Mouse (Mus musculus): ENCODE measurements around the gene Olfr464. TPM values are rescaled to one million over a fixed set of nuclear protein-coding genes. Genes with fewer than 3 reads are reported as not detected.

The Olfr464 gene
- polyA plus RNA-seq (2012; rRNA removed): not detected in 2 replicates
- polyA plus RNA-seq (2014; fragmentation: Nextera tagmentation; extraction: Ambion mirVana): not detected in 2 replicates

GRCm38 (mm10) chr11:87920966-87921365, at the start of gene Olfr464:
Gene Olfr464, minus strand, starts transcription at chr11:87920967.
- no peaks in the 10 kb centered on the region for H3K27me3 ChIP-seq (ENCODE audit: control insufficient read depth, insufficient read depth, low read length)
- no peak within 1 kb of the TSS for H3K4me2 ChIP-seq (replicated peaks; ENCODE audit: low read depth, low read length, severe bottlenecking)
- no peaks in the 10 kb centered on the region for H3K4me1 ChIP-seq (ENCODE audit: control insufficient read depth, insufficient read depth, low read length)
- no peak within 1 kb of the TSS for H3K4me3 ChIP-seq (replicated peaks; ENCODE audit: low read length)
- no peak within 1 kb of the TSS for H3K9ac ChIP-seq (ENCODE audit: low read depth, low read length, severe bottlenecking)
- WGBS: 19% methylated on average over 5 of the region's 5 CpGs
- ATAC-seq (ENCODE audit: low FRiP score, low read depth) (no peak), DNase-seq (ENCODE audit: low spot score) (peak; percentile 47)
- H3K27ac ChIP-seq (replicated peaks; ENCODE audit: low read depth, low read length): no peak within 1 kb of the TSS
- no peaks in the 10 kb centered on the region for H3K36me3 ChIP-seq (ENCODE audit: control insufficient read depth, insufficient read depth, low read length)
- no peak for TF ChIP-seq POLR2A (IDR thresholded peaks at IDR 0.05; ENCODE audit: borderline replicate concordance, extremely low read depth, insufficient read depth, insufficient read length)
- no peaks in the 10 kb centered on the region for H3K9me3 ChIP-seq (ENCODE audit: control insufficient read depth, low read length)

GRCm38 (mm10) chr11:87968356-87969122, 47.8 kb upstream of the Olfr464 start:
- no peaks in the 10 kb centered on the region for H3K9me3 ChIP-seq (ENCODE audit: control insufficient read depth, low read length)
- H3K36me3 ChIP-seq (ENCODE audit: control insufficient read depth, insufficient read depth, low read length): no peaks in the 10 kb centered on the region
- H3K27me3 ChIP-seq (ENCODE audit: control insufficient read depth, insufficient read depth, low read length): no peaks in the 10 kb centered on the region
- no peak overlapping the region for H3K27ac ChIP-seq (replicated peaks; ENCODE audit: low read depth, low read length)
- DNase-seq (ENCODE audit: low spot score) (no peak), ATAC-seq (ENCODE audit: low FRiP score, low read depth) (no peak)
- no peak overlapping the region for H3K9ac ChIP-seq (ENCODE audit: low read depth, low read length, severe bottlenecking)
- TF ChIP-seq POLR2A (IDR thresholded peaks at IDR 0.05; ENCODE audit: borderline replicate concordance, extremely low read depth, insufficient read depth, insufficient read length): no peak
- peak overlapping the region; percentile 47; the same call in 1 of the 2 replicates for H3K4me2 ChIP-seq (replicated peaks; ENCODE audit: low read depth, low read length, severe bottlenecking)
- H3K4me3 ChIP-seq (replicated peaks; ENCODE audit: low read length): no peak overlapping the region
- no peaks in the 10 kb centered on the region for H3K4me1 ChIP-seq (ENCODE audit: control insufficient read depth, insufficient read depth, low read length)
- WGBS: 22% methylated on average over 15 of the region's 20 CpGs

GRCm38 (mm10) chr11:87967692-87968289, 47.0 kb upstream of the Olfr464 start:
- Histone ChIP-seq H3K4me3 (replicated peaks; ENCODE audit: low read length) (peak overlapping the region; percentile 25), H3K9ac (ENCODE audit: low read depth, low read length, severe bottlenecking) (peak overlapping the region; percentile 34; the same call in 1 of the 2 replicates), H3K27ac (replicated peaks; ENCODE audit: low read depth, low read length) (no peak overlapping the region), H3K4me1 (ENCODE audit: control insufficient read depth, insufficient read depth, low read length) (no peaks in the 10 kb centered on the region), H3K4me2 (replicated peaks; ENCODE audit: low read depth, low read length, severe bottlenecking) (peak overlapping the region; percentile 47), H3K9me3 (ENCODE audit: control insufficient read depth, low read length) (no peaks in the 10 kb centered on the region), H3K27me3 (ENCODE audit: control insufficient read depth, insufficient read depth, low read length) (no peaks in the 10 kb centered on the region), H3K36me3 (ENCODE audit: control insufficient read depth, insufficient read depth, low read length) (no peaks in the 10 kb centered on the region)
- WGBS: 2% methylated on average over 17 of the region's 17 CpGs
- TF ChIP-seq POLR2A (IDR thresholded peaks at IDR 0.05; ENCODE audit: borderline replicate concordance, extremely low read depth, insufficient read depth, insufficient read length): no peak
- DNase-seq (ENCODE audit: low spot score): peak; percentile 69
- no peak for ATAC-seq (ENCODE audit: low FRiP score, low read depth)

GRCm38 (mm10) chr11:87966214-87966613, 45.4 kb upstream of the Olfr464 start:
- H3K9ac ChIP-seq (ENCODE audit: low read depth, low read length, severe bottlenecking): no peak overlapping the region
- no peaks in the 10 kb centered on the region for H3K36me3 ChIP-seq (ENCODE audit: control insufficient read depth, insufficient read depth, low read length)
- H3K4me3 ChIP-seq (replicated peaks; ENCODE audit: low read length): no peak overlapping the region
- no peaks in the 10 kb centered on the region for H3K4me1 ChIP-seq (ENCODE audit: control insufficient read depth, insufficient read depth, low read length)
- WGBS: 23% methylated on average over 10 of the region's 10 CpGs
- H3K9me3 ChIP-seq (ENCODE audit: control insufficient read depth, low read length): no peaks in the 10 kb centered on the region
- ATAC-seq (ENCODE audit: low FRiP score, low read depth) (peak; percentile 76; the same call in 1 of the 2 replicates), DNase-seq (ENCODE audit: low spot score) (peak; percentile 52)
- H3K27me3 ChIP-seq (ENCODE audit: control insufficient read depth, insufficient read depth, low read length): no peaks in the 10 kb centered on the region
- no peak overlapping the region for H3K4me2 ChIP-seq (replicated peaks; ENCODE audit: low read depth, low read length, severe bottlenecking)
- TF ChIP-seq POLR2A (IDR thresholded peaks at IDR 0.05; ENCODE audit: borderline replicate concordance, extremely low read depth, insufficient read depth, insufficient read length): no peak
- H3K27ac ChIP-seq (replicated peaks; ENCODE audit: low read depth, low read length): no peak overlapping the region

GRCm38 (mm10) chr11:87965293-87965692, 44.5 kb upstream of the Olfr464 start:
- no peaks in the 10 kb centered on the region for H3K9me3 ChIP-seq (ENCODE audit: control insufficient read depth, low read length)
- DNase-seq (ENCODE audit: low spot score) (no peak), ATAC-seq (ENCODE audit: low FRiP score, low read depth) (no peak)
- no peak for TF ChIP-seq POLR2A (IDR thresholded peaks at IDR 0.05; ENCODE audit: borderline replicate concordance, extremely low read depth, insufficient read depth, insufficient read length)
- no peaks in the 10 kb centered on the region for H3K4me1 ChIP-seq (ENCODE audit: control insufficient read depth, insufficient read depth, low read length)
- no peak overlapping the region for H3K27ac ChIP-seq (replicated peaks; ENCODE audit: low read depth, low read length)
- 42% methylated on average over 3 of the region's 3 CpGs for WGBS
- no peaks in the 10 kb centered on the region for H3K27me3 ChIP-seq (ENCODE audit: control insufficient read depth, insufficient read depth, low read length)
- H3K9ac ChIP-seq (ENCODE audit: low read depth, low read length, severe bottlenecking): no peak overlapping the region
- H3K36me3 ChIP-seq (ENCODE audit: control insufficient read depth, insufficient read depth, low read length): no peaks in the 10 kb centered on the region
- H3K4me2 ChIP-seq (replicated peaks; ENCODE audit: low read depth, low read length, severe bottlenecking): no peak overlapping the region
- no peak overlapping the region for H3K4me3 ChIP-seq (replicated peaks; ENCODE audit: low read length)

All from limb, embryonic 14.5 days (tissue).